Mouse (Mus musculus) CD4-positive, CD25-positive, alpha-beta regulatory T cell, adult 9 weeks (primary cell): ENCODE results near the gene Tas2r122. TPM values are rescaled to one million over a fixed set of nuclear protein-coding genes. Genes with fewer than 3 reads are reported as not detected.

ENCODE experiments used
- polyA plus RNA-seq: library from polyadenylated mRNA; unstranded; fragments of 100-300 nt; shearing (Covaris generic); gene quantifications from one replicate; pipeline ENCODE4 v1.2.1, GENCODE M21; 2017

Tas2r122 gene
- not detected for polyA plus RNA-seq

GRCm38 (mm10) chr6:132711828-132712227, at the start of gene Tas2r122:
Gene Tas2r122 (minus strand): TSS chr6:132711928.

GRCm38 (mm10) chr6:132754430-132754829, 42.7 kb upstream of the Tas2r122 start, which contains the start of gene Tas2r124:
Gene Tas2r124 (plus strand): TSS chr6:132754730.

GRCm38 (mm10) chr6:132737935-132738334, 26.2 kb upstream of the Tas2r122 start, which contains the start of gene Tas2r115:
Gene Tas2r115 (minus strand): TSS chr6:132738035.

GRCm38 (mm10) chr6:132700907-132701306, 10.8 kb downstream of the Tas2r122 start, which contains the start of gene Tas2r121:
Gene Tas2r121 (minus strand): TSS chr6:132701007.

Other genes with a start within 250 kb of the Tas2r122 start
- gene Prh1, start 142.1 kb downstream of the Tas2r122 start, polyA plus RNA-seq = not detected
- gene Prp2, start 116.0 kb downstream of the Tas2r122 start, polyA plus RNA-seq = not detected
- gene A630073D07Rik, start 60.4 kb downstream of the Tas2r122 start, polyA plus RNA-seq = not detected
- gene Tas2r120, start 55.0 kb downstream of the Tas2r122 start, polyA plus RNA-seq = not detected
- gene Tas2r121, start 10.9 kb downstream of the Tas2r122 start, polyA plus RNA-seq = not detected
- not detected for gene Tas2r115, start 26.1 kb upstream of the Tas2r122 start, polyA plus RNA-seq
- not detected for gene Tas2r124, start 42.8 kb upstream of the Tas2r122 start, polyA plus RNA-seq
- gene Tas2r102, start 50.2 kb upstream of the Tas2r122 start, polyA plus RNA-seq = not detected
- not detected for gene Tas2r136, start 66.2 kb upstream of the Tas2r122 start, polyA plus RNA-seq
- not detected for gene Tas2r117, start 90.9 kb upstream of the Tas2r122 start, polyA plus RNA-seq
- not detected for gene Tas2r123, start 135.2 kb upstream of the Tas2r122 start, polyA plus RNA-seq
- not detected for gene Tas2r116, start 143.5 kb upstream of the Tas2r122 start, polyA plus RNA-seq
- gene Tas2r110, start 156.1 kb upstream of the Tas2r122 start, polyA plus RNA-seq = not detected
- not detected for gene Tas2r113, start 181.1 kb upstream of the Tas2r122 start, polyA plus RNA-seq
- gene Tas2r125, start 197.7 kb upstream of the Tas2r122 start, polyA plus RNA-seq = not detected
- gene Tas2r129, start 239.2 kb upstream of the Tas2r122 start, polyA plus RNA-seq = not detected
- gene Tas2r131, start 246.0 kb upstream of the Tas2r122 start, polyA plus RNA-seq = not detected